Mouse (Mus musculus) embryo, embryonic 10.5 days (tissue): Measurements from ENCODE around the gene Olfr985.

ENCODE experiments used
- DNase-seq: peaks from one replicate; pipeline ENCODE4 v3.0.0-alpha.2; 2015; ENCODE audit warnings: low spot score

Gene Olfr985

DNA sequence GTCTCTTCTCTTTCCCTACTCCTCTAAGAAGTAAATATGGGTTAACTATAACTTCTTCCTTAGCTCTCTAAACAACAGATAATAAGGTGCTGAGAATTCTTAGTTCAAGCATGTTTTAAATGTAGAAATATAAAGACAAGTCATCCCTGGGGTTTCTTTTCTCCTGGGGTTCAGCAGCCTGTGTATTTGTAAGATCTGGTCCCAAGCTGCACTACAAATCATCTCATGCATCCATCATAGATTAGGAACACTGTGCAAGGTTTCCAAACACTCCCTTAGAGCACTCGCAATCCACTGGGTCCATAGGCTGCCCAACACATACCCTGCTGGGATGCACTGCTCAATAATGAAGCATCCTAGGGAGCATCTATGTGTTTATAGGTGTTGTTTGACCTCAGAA, at the start of gene Olfr985:
Gene Olfr985 (minus strand): TSS at position 101 of the 400 bp plus-strand sequence.
- no peak for DNase-seq

DNA sequence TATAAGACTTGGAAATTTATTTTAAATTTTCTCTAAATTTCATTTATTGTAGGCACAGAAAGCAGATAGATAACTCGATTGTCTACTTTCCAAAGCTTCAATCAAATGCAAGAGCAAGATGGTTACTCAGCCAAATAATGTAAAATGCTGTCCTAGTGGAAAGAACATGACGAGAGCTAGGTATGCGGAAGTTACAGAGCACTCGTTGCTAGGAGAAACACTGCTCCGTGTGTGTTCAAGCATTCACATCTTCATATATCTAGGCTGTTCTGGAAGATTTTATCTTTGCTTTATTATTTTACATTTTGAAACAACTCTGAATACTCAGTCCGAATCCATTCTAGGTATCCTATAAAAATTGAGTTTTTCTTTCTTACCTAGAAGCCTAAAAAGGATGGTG, 47.0 kb upstream of the Olfr985 start:
- no peak for DNase-seq

GRCm38 (mm10) chr9:40166446-40166845, 36.5 kb upstream of the Olfr985 start:
- no peak for DNase-seq

DNA sequence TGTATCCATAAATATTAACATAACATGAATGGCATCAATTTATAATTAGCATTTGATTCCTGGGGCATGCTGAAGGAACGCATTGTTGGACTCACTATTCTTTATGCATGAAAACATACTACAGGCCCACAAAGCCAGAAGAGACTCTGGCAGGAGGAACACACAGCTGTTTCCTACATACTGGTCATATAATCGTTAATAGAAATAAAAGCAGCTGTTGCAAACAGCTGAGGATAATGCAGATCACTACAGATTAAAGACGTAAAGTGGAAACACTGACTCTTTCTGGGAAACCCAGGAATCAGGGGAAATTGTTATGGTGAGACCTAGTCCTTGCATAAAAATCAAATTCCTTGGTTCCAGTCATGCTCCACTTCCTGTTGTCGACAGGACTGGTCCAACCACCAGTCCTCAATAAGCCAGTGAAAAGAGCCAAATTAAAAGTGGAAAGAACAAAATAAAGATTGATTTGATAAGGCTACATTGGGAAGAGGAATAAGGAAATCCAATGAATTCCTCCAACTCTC, 25.2 kb upstream of the Olfr985 start:
- DNase-seq = no peak

GRCm38 (mm10) chr9:40141544-40141943, 11.6 kb upstream of the Olfr985 start:
- no peak for DNase-seq

GRCm38 (mm10) chr9:40139484-40139883, 9.5 kb upstream of the Olfr985 start:
- no peak for DNase-seq

DNA sequence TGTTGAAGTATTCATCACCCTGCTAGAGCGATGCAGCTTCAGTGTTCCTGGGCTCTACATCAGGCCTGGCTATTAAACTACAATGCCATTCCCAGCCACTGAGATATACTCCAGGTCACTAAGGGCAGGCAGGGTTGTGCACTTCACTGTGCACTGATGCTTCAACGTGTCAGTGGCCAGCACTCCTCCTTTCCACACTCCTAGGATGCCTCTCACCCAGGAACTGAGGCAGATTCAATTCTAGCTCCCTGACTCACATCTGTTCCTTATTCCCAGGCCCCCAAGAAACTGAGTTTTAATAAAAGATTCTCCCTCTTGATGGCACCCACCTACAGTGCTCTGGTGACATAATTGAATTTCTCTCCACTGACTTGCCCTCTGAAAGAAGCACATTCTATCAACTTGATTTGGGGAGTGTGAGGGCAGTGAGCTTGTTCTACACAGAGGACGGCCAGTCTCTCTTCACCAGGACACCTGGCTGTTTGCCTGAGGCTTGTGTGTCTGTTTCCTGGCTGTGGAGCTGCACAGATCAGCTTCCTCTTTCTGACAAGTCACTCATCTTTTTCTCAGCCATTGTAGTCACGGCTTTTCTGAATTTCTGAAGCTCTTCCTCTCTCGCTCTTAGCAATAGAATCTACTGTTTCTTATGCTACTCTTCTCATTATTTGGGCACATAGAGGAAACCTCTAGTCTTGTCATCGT, 7.2 kb upstream of the Olfr985 start:
- DNase-seq = no peak

GRCm38 (mm10) chr9:40130556-40130955, 572 bp upstream of the Olfr985 start:
- DNase-seq = no peak

GRCm38 (mm10) chr9:40117287-40117659, 12.7 kb downstream of the Olfr985 start:
- no peak for DNase-seq

GRCm38 (mm10) chr9:40116645-40117286, 13.2 kb downstream of the Olfr985 start:
- DNase-seq = no peak

DNA sequence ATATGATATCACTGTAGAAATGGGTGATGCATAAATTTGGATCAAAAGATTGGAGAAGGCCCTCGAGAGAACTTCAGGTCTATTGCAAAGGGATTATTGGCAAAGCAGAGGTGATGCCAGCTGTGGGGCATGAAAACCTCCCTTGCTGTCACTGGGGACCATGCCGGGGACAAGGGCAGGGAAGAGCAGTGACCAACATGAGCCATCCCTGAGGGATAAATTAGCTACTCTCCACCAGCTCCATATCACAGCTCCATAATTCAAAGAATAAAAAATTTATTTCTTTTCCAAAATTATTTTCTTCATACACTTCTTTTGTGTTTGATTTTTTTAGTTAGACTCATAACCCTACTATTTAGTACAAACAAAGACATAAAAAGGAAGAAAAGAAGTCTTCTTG, 15.9 kb downstream of the Olfr985 start, which contains the start of gene Olfr984:
Gene Olfr984 (minus strand): TSS at position 101 of the 400 bp plus-strand sequence.
- DNase-seq = no peak

GRCm38 (mm10) chr9:40094769-40095168, 35.2 kb downstream of the Olfr985 start:
- no peak for DNase-seq

DNA sequence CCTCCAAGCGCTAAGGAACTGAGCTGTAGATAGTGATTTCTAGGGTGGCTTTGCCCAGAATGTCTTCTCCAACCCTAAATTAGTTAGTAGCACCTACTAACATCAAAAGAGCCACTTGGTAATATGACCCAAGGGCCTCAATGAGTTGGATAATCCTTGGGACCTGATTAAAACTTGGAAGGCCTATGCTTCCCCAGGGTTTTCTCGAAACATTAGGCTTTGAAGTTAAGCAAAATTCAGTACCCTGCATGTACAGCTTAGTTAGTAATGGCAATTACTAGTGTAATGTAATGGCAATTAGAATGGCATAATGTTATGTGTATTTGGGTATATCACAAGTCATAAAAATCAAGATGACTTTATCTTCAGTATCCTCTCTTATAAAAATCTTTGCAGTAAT, 36.5 kb downstream of the Olfr985 start, which contains the start of gene Olfr983:
Gene Olfr983 (minus strand): TSS at position 101 of the 400 bp plus-strand sequence.
- DNase-seq = no peak
